Mouse (Mus musculus) embryo, embryonic 11.5 days (tissue): ENCODE results near the gene Espnl.

ENCODE experiments used
- DNase-seq: peaks from one replicate; pipeline ENCODE4 v3.0.0-alpha.2; 2012; ENCODE audit warnings: low read depth, low spot score

Espnl gene

DNA sequence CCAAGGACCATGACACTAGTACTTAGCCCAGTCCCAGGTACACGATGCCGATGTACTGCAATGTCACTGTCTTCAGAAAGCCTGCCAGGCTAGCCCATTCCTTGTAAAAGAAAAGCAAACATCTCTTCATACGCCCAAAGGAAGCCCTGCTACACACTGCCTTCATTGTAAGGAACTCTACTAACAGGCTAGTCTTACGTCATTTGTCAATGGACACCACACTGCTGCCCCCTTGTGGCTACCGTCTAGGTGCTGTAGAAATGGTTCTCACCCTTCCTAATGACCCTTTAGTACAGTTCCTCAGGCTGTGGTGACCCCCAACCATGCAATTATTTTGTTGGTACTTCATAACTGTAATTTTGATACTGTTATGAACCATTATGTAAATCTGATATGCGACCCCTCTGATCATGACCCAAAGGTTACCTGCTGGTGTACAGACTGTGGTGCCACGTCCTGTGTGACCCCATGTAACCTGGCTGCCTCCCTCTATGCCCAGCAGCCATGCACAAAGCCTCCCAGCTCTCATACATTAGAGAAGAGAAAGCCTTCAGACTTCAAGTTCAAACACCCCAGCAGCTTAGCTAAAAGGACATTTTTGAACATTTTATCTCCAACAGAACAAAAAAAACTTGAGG, 58.7 kb downstream of the Espnl start:
- peak; percentile 72 for DNase-seq

DNA sequence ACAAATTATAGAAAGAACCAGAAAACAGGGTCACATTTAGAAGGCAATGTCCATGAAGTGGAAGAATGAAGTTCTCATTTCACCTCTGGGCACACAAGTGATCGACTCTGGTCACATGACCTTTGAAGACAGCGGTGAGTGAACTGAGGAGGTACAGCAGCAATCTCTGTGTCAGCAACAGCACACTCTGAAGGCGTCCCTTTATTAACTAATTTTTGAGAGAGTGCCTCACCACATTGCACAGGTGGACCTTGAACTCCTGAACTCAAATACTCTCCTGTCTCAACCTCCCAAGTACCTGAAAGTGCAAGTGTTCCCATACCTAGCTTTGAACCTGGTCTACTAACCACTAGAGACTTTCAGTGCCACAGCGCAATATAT, 59.2 kb downstream of the Espnl start:
- DNase-seq, result no peak

DNA sequence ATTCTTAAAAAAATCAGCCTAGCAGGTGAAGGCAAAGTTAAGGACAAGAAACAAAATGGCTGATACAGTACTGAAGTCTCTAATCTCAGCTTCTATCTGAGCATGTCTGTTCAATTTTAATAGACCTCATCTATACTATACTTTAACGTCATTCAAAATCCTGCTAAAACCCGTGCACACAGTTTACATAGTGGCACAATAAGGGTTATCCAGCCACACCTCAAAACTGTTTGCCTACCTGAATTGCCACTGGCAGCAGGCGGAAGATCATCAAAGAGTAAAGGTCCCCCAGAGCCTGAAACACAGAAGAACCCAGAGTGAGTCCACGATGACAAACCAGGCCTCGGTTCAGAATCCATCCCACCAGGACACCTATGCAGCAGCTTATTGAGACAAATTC, 68.5 kb downstream of the Espnl start:
- DNase-seq, result no peak

DNA sequence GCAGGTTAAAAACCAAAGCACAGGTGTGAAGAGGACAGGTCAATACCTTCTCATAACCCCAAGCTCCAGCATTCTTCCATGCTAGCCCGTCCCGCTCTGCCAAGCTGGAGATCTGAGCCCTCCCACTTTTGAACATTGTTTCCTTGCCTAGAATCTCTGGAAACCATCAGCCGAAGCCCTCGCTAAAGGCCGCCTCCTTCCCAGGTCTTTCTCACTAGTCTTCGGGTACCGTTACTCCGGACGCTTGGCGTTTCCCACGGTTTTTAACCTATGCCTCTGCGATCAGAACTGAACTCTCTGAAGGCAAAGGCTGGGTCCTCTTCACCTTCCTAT, 76.0 kb downstream of the Espnl start:
- no peak for DNase-seq
